Mouse (Mus musculus) ZHBTc4 (cell line): Measurements from ENCODE around the gene 4930590J08Rik.

Source experiments
- DNase-seq: peaks from one replicate; pipeline ENCODE4 v3.0.0-alpha.2; 2011; ENCODE audit warnings: low read depth, low spot score

4930590J08Rik gene

DNA sequence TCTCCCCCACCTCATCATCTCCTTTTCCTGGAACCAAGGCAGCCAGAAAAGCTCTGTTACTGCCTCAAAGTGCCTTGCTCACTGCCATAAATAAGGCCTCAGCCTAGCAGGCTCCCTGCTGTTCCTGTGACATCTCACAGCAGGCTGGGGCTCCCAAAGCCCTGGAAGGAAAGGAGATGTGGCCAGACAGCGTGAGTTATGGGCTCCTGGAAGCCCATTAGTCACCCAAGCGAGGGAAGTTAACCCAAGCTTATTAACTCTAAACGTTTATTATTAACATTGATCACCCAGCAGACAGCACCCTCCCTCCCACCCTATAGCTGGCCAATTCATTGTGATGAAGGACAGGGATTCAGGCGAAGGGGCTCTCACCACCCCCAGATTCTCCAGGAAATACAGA is 60.8 kb downstream of the 4930590J08Rik start:
- no peak for DNase-seq

- DNase-seq: no peak
These were observed 62.5 kb downstream of the 4930590J08Rik start for GRCm38 (mm10) chr6:91965060-91965459.

DNA sequence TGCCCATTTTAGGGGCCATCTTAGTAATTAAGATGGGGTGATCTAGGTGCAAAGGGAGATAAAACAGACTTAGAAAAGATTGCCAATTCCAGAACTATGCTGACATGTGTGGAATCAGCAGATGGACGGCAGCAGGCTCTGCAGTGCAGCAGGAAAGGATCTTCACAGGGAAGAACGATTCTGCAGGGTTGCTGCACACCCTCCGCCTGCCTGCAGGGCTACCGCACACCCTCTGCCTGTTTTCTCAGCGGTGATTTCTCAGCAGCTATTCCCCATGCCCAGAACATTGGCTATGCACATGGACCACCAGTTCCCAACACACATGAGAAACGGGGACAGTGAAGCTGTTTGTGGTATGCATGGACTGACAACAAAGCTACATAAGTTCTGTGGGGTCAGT is 63.4 kb downstream of the 4930590J08Rik start:
- DNase-seq: no peak

- DNase-seq: peak; percentile 57
These were observed 69.6 kb downstream of the 4930590J08Rik start for GRCm38 (mm10) chr6:91972201-91972646.

DNA sequence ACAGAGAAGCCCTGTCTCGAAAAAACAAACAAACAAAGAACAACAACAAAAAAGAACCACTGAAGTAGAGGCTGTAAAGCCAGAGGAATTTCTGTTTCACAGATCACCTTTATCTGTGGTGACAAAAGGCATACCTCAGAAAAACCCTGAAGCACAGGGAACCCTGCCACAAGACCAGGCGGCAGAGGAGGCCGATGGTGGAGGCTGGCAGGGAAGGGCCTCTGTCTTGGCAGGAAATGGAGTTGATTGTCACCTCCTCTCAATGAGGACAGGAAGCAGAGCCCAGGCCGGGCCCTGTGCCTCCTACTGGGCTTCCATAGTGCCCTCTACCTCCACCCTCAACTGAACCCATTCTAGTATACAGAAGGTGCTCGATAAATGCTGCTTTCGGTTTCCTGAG is 71.4 kb downstream of the 4930590J08Rik start:
- no peak for DNase-seq

GRCm38 (mm10) chr6:91978371-91979300 is 76.0 kb downstream of the 4930590J08Rik start, which contains the start of gene Fgd5:
Fgd5 (plus strand) TSS chr6:91978878.
- peak; percentile 46 for DNase-seq

GRCm38 (mm10) chr6:91979301-91979996 is 76.8 kb downstream of the 4930590J08Rik start:
- DNase-seq: peak; percentile 40

DNA sequence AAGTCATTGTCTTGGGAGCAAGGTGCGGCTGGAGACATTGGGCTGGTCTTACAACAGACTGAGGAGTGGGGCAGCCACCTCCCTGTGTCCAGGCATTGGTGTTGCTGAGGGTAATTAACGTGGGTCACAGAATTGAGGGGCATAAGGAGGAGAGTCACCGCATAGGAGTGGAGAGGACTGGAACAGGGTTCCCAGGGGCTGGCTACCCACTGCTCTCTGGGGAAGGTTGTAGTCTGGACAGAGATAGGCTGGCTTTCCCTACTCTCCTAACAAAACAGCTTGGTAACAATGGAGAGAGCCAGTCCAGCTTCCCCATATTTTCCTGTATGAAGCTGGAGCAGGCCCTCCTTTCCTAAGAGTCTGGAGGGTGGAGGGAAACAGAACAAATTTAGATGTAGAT is 77.4 kb downstream of the 4930590J08Rik start:
- no peak for DNase-seq

GRCm38 (mm10) chr6:91990101-91990500 is 87.5 kb downstream of the 4930590J08Rik start:
- DNase-seq: no peak

DNA sequence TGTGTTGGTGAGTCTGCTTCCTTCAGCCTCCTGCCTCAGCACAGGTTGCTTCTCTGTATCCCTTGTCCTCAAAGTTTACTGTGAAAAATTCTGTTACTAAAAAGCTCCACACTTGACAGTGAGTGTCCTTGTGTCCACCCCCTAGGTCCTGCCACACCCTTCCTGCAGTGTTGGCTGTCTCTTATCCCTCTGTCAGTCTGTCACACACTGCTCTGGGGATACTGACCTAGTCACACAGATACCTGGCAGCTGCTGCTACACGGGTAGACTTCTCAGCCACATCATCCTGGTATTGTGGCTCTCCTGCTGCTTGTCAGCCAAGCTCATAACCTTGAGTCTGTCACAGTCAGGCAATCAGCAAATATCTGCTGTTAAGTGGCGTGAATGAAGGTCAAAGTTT is 90.2 kb downstream of the 4930590J08Rik start:
- no peak for DNase-seq

- no peak for DNase-seq
These were observed 91.3 kb downstream of the 4930590J08Rik start for GRCm38 (mm10) chr6:91993795-91994505.

- no peak for DNase-seq
These were observed 93.5 kb downstream of the 4930590J08Rik start for GRCm38 (mm10) chr6:91996072-91996471.
